Mouse (Mus musculus): ENCODE results near the gene Tdrd1. TPM values are rescaled to one million over a fixed set of nuclear protein-coding genes. Genes with fewer than 3 reads are reported as not detected.

Tdrd1 gene
- polyA plus RNA-seq, 1 experiment from 2014 or later = 0.48 TPM

Other genes with a start within 250 kb of the Tdrd1 start
- gene Adrb1, start 104.0 kb upstream of the Tdrd1 start, polyA plus RNA-seq (2016; fragmentation: Nextera tagmentation; extraction: Ambion mirVana) = 0.34 and 0.46 TPM in 2 replicates
- 27.0 and 28.8 TPM in 2 replicates for gene Ccdc186, start 4.0 kb upstream of the Tdrd1 start, polyA plus RNA-seq (2016; fragmentation: Nextera tagmentation; extraction: Ambion mirVana)
- 0.31 and 0.37 TPM in 2 replicates for gene Vwa2, start 48.0 kb downstream of the Tdrd1 start, polyA plus RNA-seq (2016; fragmentation: Nextera tagmentation; extraction: Ambion mirVana)
- 3.8 and 4.9 TPM in 2 replicates for gene Afap1l2, start 182.0 kb downstream of the Tdrd1 start, polyA plus RNA-seq (2016; fragmentation: Nextera tagmentation; extraction: Ambion mirVana)

Measured in midbrain, embryonic 12.5 days (tissue).